Mouse (Mus musculus) hindbrain, embryonic 11.5 days (tissue): Measurements from ENCODE around the gene Hoxd12. TPM values are rescaled to one million over a fixed set of nuclear protein-coding genes. Genes with fewer than 3 reads are reported as not detected.

Experiments used
- ATAC-seq: fragments of 200-750 bp; cut with Nextera tagmentation; 2 replicates; pipeline ENCODE4 v1.8.0; 2017; ENCODE audit warnings: mild to moderate bottlenecking, moderate TSS enrichment, moderate library complexity; ENCODE audit not compliant: low FRiP score
- DNase-seq: peaks from one replicate; pipeline ENCODE4 v3.0.0-alpha.2; 2015; ENCODE audit warnings: low spot score
- H3K27ac ChIP-seq: fragments of 300-500 bp; sonication (generic); 2 replicates; pipeline ENCODE4 v1.5.1; 2014; ENCODE audit warnings: mild to moderate bottlenecking, low read depth, low read length
- H3K27me3 ChIP-seq: fragments of 300-500 bp; sonication (generic); 2 replicates; pipeline ENCODE4 v1.6.1; 2014; ENCODE audit warnings: mild to moderate bottlenecking, low read length, moderate library complexity, mixed read lengths; ENCODE audit not compliant: control insufficient read depth, insufficient read depth
- H3K36me3 ChIP-seq: fragments of 300-500 bp; sonication (generic); 2 replicates; pipeline ENCODE4 v1.6.1; 2014; ENCODE audit warnings: mild to moderate bottlenecking, low read length, moderate library complexity, mixed read lengths; ENCODE audit not compliant: control insufficient read depth, insufficient read depth
- H3K4me1 ChIP-seq: fragments of 300-500 bp; sonication (generic); replicated peaks from 2 replicates; pipeline ENCODE4 v1.6.1; 2014; ENCODE audit warnings: low read length, mixed read lengths; ENCODE audit not compliant: control insufficient read depth, insufficient read depth
- H3K4me2 ChIP-seq: fragments of 300-500 bp; sonication (generic); replicated peaks from 2 replicates; pipeline ENCODE4 v1.6.1; 2014; ENCODE audit warnings: mild to moderate bottlenecking, low read depth, low read length
- H3K4me3 ChIP-seq: fragments of 300-500 bp; sonication (generic); 2 replicates; pipeline ENCODE4 v1.5.1; 2014; ENCODE audit warnings: low read depth, low read length
- H3K9ac ChIP-seq: fragments of 300-500 bp; sonication (generic); 2 replicates; pipeline ENCODE4 v1.6.1; 2014; ENCODE audit warnings: low read depth, low read length
- H3K9me3 ChIP-seq: fragments of 300-500 bp; sonication (generic); 2 replicates; pipeline ENCODE4 v1.6.1; 2016; ENCODE audit warnings: low read length; ENCODE audit not compliant: control insufficient read depth
- WGBS: fragments of 180-500 bp; shearing (Covaris S2); extraction: QIAGEN DNeasy Blood & Tissue Kit; methylation state at CpG from one replicate; pipeline ENCODE4 v1.1.7; 2014; 5-methylcytosine and 5-hydroxymethylcytosine counted together
- polyA plus RNA-seq: library from polyadenylated mRNA; unstranded; fragments of >200 nt; fragmentation: Nextera tagmentation; extraction: Ambion mirVana; gene quantifications from 2 replicates; pipeline ENCODE4 v1.2.1, GENCODE M21; 2014

The Hoxd12 gene
- polyA plus RNA-seq = not detected in 2 replicates

GRCm38 (mm10) chr2:74674881-74675665 lies at the start of gene Hoxd12:
Hoxd12 (plus strand) TSS chr2:74675013.
- no peak within 1 kb of the TSS for H3K9ac ChIP-seq
- no peaks in the 10 kb centered on the region for H3K9me3 ChIP-seq
- H3K4me1 ChIP-seq = 0 out of 2 replicates have a peak, but pooled peaks cover 2% of the 10 kb centered on the region
- WGBS = 2% methylated on average over 47 of the region's 47 CpGs
- no peaks in the 10 kb centered on the region for H3K36me3 ChIP-seq
- H3K27ac ChIP-seq = no peak within 1 kb of the TSS
- no peak within 1 kb of the TSS for H3K4me2 ChIP-seq
- H3K4me3 ChIP-seq = 0 out of 2 replicates have a peak within 1 kb of the TSS, but pooled peaks have one; percentile 1
- ATAC-seq = no peak
- peaks cover 95% of the 10 kb centered on the region for H3K27me3 ChIP-seq
- DNase-seq = no peak

- Histone ChIP-seq H3K9me3 (no peaks in the 10 kb centered on the region), H3K4me3 (no peak overlapping the region), H3K36me3 (no peaks in the 10 kb centered on the region), H3K4me2 (no peak overlapping the region), H3K27ac (no peak overlapping the region), H3K9ac (no peak overlapping the region), H3K4me1 (no peaks in the 10 kb centered on the region), H3K27me3 (no peaks in the 10 kb centered on the region)
- ATAC-seq (no peak), DNase-seq (no peak)
- WGBS = 73% methylated on average over 4 of the region's 4 CpGs
Measured at GRCm38 (mm10) chr2:74635412-74635811, 39.4 kb upstream of the Hoxd12 start.

GRCm38 (mm10) chr2:74642431-74642830 lies 32.4 kb upstream of the Hoxd12 start:
- peaks cover 34% of the 10 kb centered on the region for H3K27me3 ChIP-seq
- no peak overlapping the region for H3K4me3 ChIP-seq
- no peak overlapping the region for H3K9ac ChIP-seq
- H3K9me3 ChIP-seq = no peaks in the 10 kb centered on the region
- ATAC-seq (no peak), DNase-seq (no peak)
- H3K4me1 ChIP-seq = no peaks in the 10 kb centered on the region
- H3K4me2 ChIP-seq = no peak overlapping the region
- 72% methylated on average over 5 of the region's 5 CpGs for WGBS
- no peaks in the 10 kb centered on the region for H3K36me3 ChIP-seq
- no peak overlapping the region for H3K27ac ChIP-seq

- no peak overlapping the region for H3K27ac ChIP-seq
- H3K27me3 ChIP-seq = peaks cover 65% of the 10 kb centered on the region
- ATAC-seq = no peak
- no peaks in the 10 kb centered on the region for H3K4me1 ChIP-seq
- H3K9me3 ChIP-seq = no peaks in the 10 kb centered on the region
- WGBS = 77% methylated on average over 3 of the region's 3 CpGs
- no peak for DNase-seq
- H3K4me3 ChIP-seq = no peak overlapping the region
- no peak overlapping the region for H3K9ac ChIP-seq
- no peak overlapping the region for H3K4me2 ChIP-seq
- H3K36me3 ChIP-seq = no peaks in the 10 kb centered on the region
Measured at GRCm38 (mm10) chr2:74645631-74646030, 29.2 kb upstream of the Hoxd12 start.

GRCm38 (mm10) chr2:74647082-74647864 lies 27.5 kb upstream of the Hoxd12 start:
- H3K4me3 ChIP-seq = no peak overlapping the region
- no peaks in the 10 kb centered on the region for H3K9me3 ChIP-seq
- peaks cover 79% of the 10 kb centered on the region for H3K27me3 ChIP-seq
- H3K27ac ChIP-seq = no peak overlapping the region
- no peaks in the 10 kb centered on the region for H3K36me3 ChIP-seq
- no peak overlapping the region for H3K4me2 ChIP-seq
- 14% methylated on average over 7 of the region's 7 CpGs for WGBS
- H3K9ac ChIP-seq = no peak overlapping the region
- peak; percentile 24 for DNase-seq
- H3K4me1 ChIP-seq = no peaks in the 10 kb centered on the region
- ATAC-seq = no peak

- DNase-seq = no peak
- Histone ChIP-seq H3K4me3 (no peak overlapping the region), H3K27ac (no peak overlapping the region), H3K4me1 (peaks cover 5% of the 10 kb centered on the region; the same call in 1 of the 2 replicates), H3K4me2 (no peak overlapping the region), H3K36me3 (no peaks in the 10 kb centered on the region), H3K9ac (no peak overlapping the region), H3K9me3 (no peaks in the 10 kb centered on the region), H3K27me3 (peaks cover 84% of the 10 kb centered on the region)
- no peak for ATAC-seq
- 43% methylated on average over 2 of the region's 2 CpGs for WGBS
Measured at GRCm38 (mm10) chr2:74652996-74653340, 21.8 kb upstream of the Hoxd12 start.

- H3K4me3 ChIP-seq = no peak overlapping the region
- peak; percentile 56 for DNase-seq
- H3K4me1 ChIP-seq = peaks cover 5% of the 10 kb centered on the region; the same call in 1 of the 2 replicates
- no peak for ATAC-seq
- WGBS = 11% methylated on average over 17 of the region's 17 CpGs
- H3K36me3 ChIP-seq = no peaks in the 10 kb centered on the region
- no peak overlapping the region for H3K27ac ChIP-seq
- no peak overlapping the region for H3K9ac ChIP-seq
- no peak overlapping the region for H3K4me2 ChIP-seq
- H3K9me3 ChIP-seq = no peaks in the 10 kb centered on the region
- peaks cover 83% of the 10 kb centered on the region for H3K27me3 ChIP-seq
Measured at GRCm38 (mm10) chr2:74653781-74654535, 20.9 kb upstream of the Hoxd12 start.

- Histone ChIP-seq H3K27ac (no peak overlapping the region), H3K9me3 (no peaks in the 10 kb centered on the region), H3K4me1 (peaks cover 5% of the 10 kb centered on the region; the same call in 1 of the 2 replicates), H3K27me3 (peaks cover 83% of the 10 kb centered on the region), H3K9ac (no peak overlapping the region), H3K4me3 (peak overlapping the region; percentile 35; the same call in 1 of the 2 replicates), H3K4me2 (no peak overlapping the region; the same call in 1 of the 2 replicates), H3K36me3 (no peaks in the 10 kb centered on the region)
- 5% methylated on average over 20 of the region's 20 CpGs for WGBS
- ATAC-seq (peak; percentile 43; the same call in 1 of the 2 replicates), DNase-seq (peak; percentile 58)
Measured at GRCm38 (mm10) chr2:74654743-74655419, 19.9 kb upstream of the Hoxd12 start.
